Mouse (Mus musculus): ENCODE measurements around the gene Kcnk7. TPM values are rescaled to one million over a fixed set of nuclear protein-coding genes. Genes with fewer than 3 reads are reported as not detected.

Kcnk7 gene
- polyA plus RNA-seq, 1 experiment from 2014 or later = 0.45 TPM

- no peak for ATAC-seq (replicated peaks; ENCODE audit: low FRiP score, low TSS enrichment, low read depth)
- no peak for DNase-seq (ENCODE audit: low spot score)
- Histone ChIP-seq H3K4me2 (ENCODE audit: low read length) (no peak overlapping the region), H3K27ac (ENCODE audit: low read depth) (no peak overlapping the region), H3K9me3 (ENCODE audit: control insufficient read depth, low read length) (no peaks in the 10 kb centered on the region), H3K9ac (ENCODE audit: low read length) (no peak overlapping the region), H3K4me3 (ENCODE audit: low read depth, low read length) (no peak overlapping the region), H3K4me1 (replicated peaks; ENCODE audit: control insufficient read depth, insufficient read depth, low read length) (peaks cover 16% of the 10 kb centered on the region), H3K27me3 (replicated peaks; ENCODE audit: control insufficient read depth, insufficient read depth, low read length) (0 out of 2 replicates have a peak, but pooled peaks cover 4% of the 10 kb centered on the region), H3K36me3 (ENCODE audit: control insufficient read depth, insufficient read depth, low read length) (no peaks in the 10 kb centered on the region; the same call in 1 of the 2 replicates)
- whole genome bisulfite sequencing = 80% methylated on average over 9 of the region's 9 CpGs
These were observed 30.2 kb downstream of the Kcnk7 start for GRCm38 (mm10) chr19:5734325-5734724.

DNA sequence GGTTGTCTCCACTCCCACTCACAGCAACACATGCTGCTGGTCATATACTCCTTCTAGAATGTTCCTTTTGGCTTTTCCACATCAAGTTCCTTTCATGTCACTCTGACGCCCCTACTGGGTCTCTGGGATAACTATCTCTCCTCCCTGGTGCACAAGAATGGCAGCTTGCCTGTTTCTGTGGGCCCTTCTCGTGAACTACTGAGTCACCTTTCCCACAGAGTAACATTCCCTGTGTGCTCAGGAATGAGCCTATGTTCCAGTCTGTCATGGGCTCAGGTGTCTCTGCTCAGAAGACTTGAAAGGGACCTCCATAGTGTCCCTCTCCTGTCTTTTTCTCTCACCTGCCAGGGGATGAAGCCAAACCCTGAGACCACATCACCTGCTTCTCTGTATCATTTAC lies 35.3 kb downstream of the Kcnk7 start:
- Histone ChIP-seq H3K27ac (ENCODE audit: low read depth) (no peak overlapping the region), H3K4me2 (ENCODE audit: low read length) (no peak overlapping the region), H3K4me1 (replicated peaks; ENCODE audit: control insufficient read depth, insufficient read depth, low read length) (peaks cover 18% of the 10 kb centered on the region), H3K9me3 (ENCODE audit: control insufficient read depth, low read length) (no peaks in the 10 kb centered on the region), H3K36me3 (ENCODE audit: control insufficient read depth, insufficient read depth, low read length) (no peaks in the 10 kb centered on the region), H3K4me3 (ENCODE audit: low read depth, low read length) (no peak overlapping the region), H3K27me3 (replicated peaks; ENCODE audit: control insufficient read depth, insufficient read depth, low read length) (0 out of 2 replicates have a peak, but pooled peaks cover 4% of the 10 kb centered on the region), H3K9ac (ENCODE audit: low read length) (no peak overlapping the region)
- no peak for ATAC-seq (replicated peaks; ENCODE audit: low FRiP score, low TSS enrichment, low read depth)
- WGBS = 66% methylated on average over 2 of the region's 2 CpGs
- DNase-seq (ENCODE audit: low spot score) = no peak

DNA sequence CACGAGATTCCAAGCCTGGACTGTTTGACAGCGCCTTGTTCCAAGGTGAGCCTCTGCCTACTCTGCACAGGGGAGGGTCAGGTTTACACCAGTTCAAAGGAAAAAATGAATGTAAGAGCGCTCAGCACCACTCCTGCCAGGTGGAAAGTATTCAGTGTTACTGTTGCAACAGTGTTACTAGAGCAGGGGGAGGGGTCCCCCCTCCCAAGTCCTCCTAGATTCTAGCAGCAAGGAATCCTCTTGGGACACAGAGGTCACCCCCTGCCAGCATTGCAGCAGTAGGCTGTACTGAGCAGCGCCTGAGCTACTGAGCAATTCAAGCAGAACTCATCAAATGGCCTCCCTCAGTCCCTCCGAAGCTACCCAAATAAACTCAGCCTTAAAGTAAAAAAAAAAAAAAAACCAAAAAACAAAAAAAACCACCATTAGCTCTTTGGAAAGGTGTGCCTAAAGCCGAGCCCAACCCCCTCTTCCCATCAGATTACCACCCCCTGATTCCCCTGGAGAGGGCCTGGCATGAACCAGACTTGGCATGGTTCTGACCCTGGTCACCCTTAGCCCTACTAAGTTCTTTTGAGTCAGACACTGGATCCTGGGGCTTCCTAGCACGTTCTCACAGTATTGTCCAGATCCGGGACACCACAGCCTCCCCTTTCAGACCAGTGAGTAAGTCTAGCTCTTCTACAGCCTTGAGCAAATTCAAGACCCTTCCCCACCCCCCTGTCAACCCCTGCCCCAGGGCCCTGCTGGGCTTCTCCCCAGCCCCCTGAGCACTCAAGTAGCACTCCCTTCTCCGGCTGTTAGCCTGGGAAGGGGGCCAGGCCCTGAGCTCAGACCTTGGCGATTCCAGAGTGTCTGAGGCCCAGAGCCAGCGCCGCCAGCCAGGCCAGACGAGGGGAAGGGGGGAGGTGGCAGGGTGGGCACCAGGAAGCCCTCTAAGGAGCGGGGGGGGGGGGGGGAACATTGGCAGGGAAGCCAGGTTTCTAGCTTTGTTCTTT lies 36.5 kb downstream of the Kcnk7 start, which contains the start of gene Ltbp3:
Ltbp3 (plus strand) TSS at position 585 of the 998 bp plus-strand sequence.
- no peaks in the 10 kb centered on the region for H3K9me3 ChIP-seq (ENCODE audit: control insufficient read depth, low read length)
- no peak for DNase-seq (ENCODE audit: low spot score)
- H3K9ac ChIP-seq (ENCODE audit: low read length) = peak within 1 kb of the TSS; percentile 83
- peaks cover 20% of the 10 kb centered on the region for H3K4me1 ChIP-seq (replicated peaks; ENCODE audit: control insufficient read depth, insufficient read depth, low read length)
- 0 out of 2 replicates have a peak, but pooled peaks cover 4% of the 10 kb centered on the region for H3K27me3 ChIP-seq (replicated peaks; ENCODE audit: control insufficient read depth, insufficient read depth, low read length)
- WGBS = 34% methylated on average over 13 of the region's 14 CpGs
- H3K4me3 ChIP-seq (ENCODE audit: low read depth, low read length) = peak within 1 kb of the TSS; percentile 74
- H3K4me2 ChIP-seq (ENCODE audit: low read length) = peak within 1 kb of the TSS; percentile 89
- H3K27ac ChIP-seq (ENCODE audit: low read depth) = peak within 1 kb of the TSS; percentile 85
- ATAC-seq (replicated peaks; ENCODE audit: low FRiP score, low TSS enrichment, low read depth) = no peak
- no peaks in the 10 kb centered on the region for H3K36me3 ChIP-seq (ENCODE audit: control insufficient read depth, insufficient read depth, low read length)

- Histone ChIP-seq H3K27me3 (replicated peaks; ENCODE audit: control insufficient read depth, insufficient read depth, low read length) (no peaks in the 10 kb centered on the region), H3K4me2 (ENCODE audit: low read length) (peak overlapping the region; percentile 89), H3K4me1 (replicated peaks; ENCODE audit: control insufficient read depth, insufficient read depth, low read length) (peaks cover 28% of the 10 kb centered on the region), H3K9me3 (ENCODE audit: control insufficient read depth, low read length) (no peaks in the 10 kb centered on the region), H3K9ac (ENCODE audit: low read length) (peak overlapping the region; percentile 83), H3K27ac (ENCODE audit: low read depth) (peak overlapping the region; percentile 85), H3K4me3 (ENCODE audit: low read depth, low read length) (peak overlapping the region; percentile 74), H3K36me3 (ENCODE audit: control insufficient read depth, insufficient read depth, low read length) (no peaks in the 10 kb centered on the region)
- ATAC-seq (replicated peaks; ENCODE audit: low FRiP score, low TSS enrichment, low read depth) (peak; percentile 45), DNase-seq (ENCODE audit: low spot score) (peak; percentile 89)
- WGBS = 2% methylated on average over 53 of the region's 55 CpGs
These were observed 37.6 kb downstream of the Kcnk7 start for GRCm38 (mm10) chr19:5741641-5742240.

DNA sequence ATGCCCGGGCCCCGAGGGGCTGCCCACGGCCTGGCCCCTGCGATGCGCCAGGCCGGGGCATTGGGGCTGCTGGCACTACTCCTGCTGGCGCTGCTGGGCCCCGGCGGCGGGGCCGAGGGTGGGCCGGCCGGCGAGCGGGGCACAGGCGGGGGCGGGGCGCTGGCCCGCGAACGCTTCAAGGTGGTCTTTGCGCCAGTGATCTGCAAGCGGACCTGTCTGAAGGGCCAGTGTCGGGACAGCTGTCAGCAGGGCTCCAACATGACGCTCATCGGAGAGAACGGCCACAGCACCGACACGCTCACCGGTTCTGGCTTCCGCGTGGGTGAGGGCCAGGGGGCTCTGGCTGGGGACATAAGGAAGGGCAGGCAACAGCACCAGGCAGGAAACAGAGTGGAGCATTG lies 38.1 kb downstream of the Kcnk7 start:
- WGBS = 3% methylated on average over 30 of the region's 32 CpGs
- H3K4me2 ChIP-seq (ENCODE audit: low read length) = peak overlapping the region; percentile 89
- H3K36me3 ChIP-seq (ENCODE audit: control insufficient read depth, insufficient read depth, low read length) = no peaks in the 10 kb centered on the region
- H3K9ac ChIP-seq (ENCODE audit: low read length) = peak overlapping the region; percentile 83
- ATAC-seq (replicated peaks; ENCODE audit: low FRiP score, low TSS enrichment, low read depth) (0 out of 2 replicates have a peak, but pooled peaks have one; percentile 7), DNase-seq (ENCODE audit: low spot score) (peak; percentile 83)
- H3K4me1 ChIP-seq (replicated peaks; ENCODE audit: control insufficient read depth, insufficient read depth, low read length) = peaks cover 28% of the 10 kb centered on the region
- H3K27me3 ChIP-seq (replicated peaks; ENCODE audit: control insufficient read depth, insufficient read depth, low read length) = no peaks in the 10 kb centered on the region
- H3K4me3 ChIP-seq (ENCODE audit: low read depth, low read length) = peak overlapping the region; percentile 74
- no peaks in the 10 kb centered on the region for H3K9me3 ChIP-seq (ENCODE audit: control insufficient read depth, low read length)
- H3K27ac ChIP-seq (ENCODE audit: low read depth) = peak overlapping the region; percentile 85

DNA sequence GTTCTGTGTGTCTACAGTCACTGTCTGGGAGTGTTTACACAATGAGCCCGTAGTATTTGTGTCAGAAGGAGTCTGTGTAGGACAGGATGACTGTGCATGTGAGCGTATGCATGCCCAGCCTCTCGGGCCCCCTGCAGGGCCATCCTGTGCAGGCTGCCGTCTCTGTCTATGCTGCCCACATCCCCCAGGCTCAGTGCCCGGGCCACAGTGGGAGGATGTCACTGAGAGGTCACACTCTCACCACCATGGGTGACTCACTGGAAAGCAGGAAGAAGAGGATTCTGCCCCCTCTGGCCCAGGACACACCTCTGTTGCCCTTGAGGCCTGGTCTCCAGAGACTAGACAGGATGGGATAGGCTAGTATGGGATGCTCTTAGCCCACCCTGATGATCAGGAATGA lies 39.4 kb downstream of the Kcnk7 start:
- H3K27me3 ChIP-seq (replicated peaks; ENCODE audit: control insufficient read depth, insufficient read depth, low read length) = no peaks in the 10 kb centered on the region
- no peak overlapping the region for H3K27ac ChIP-seq (ENCODE audit: low read depth)
- no peaks in the 10 kb centered on the region for H3K9me3 ChIP-seq (ENCODE audit: control insufficient read depth, low read length)
- H3K4me3 ChIP-seq (ENCODE audit: low read depth, low read length) = no peak overlapping the region
- no peak for DNase-seq (ENCODE audit: low spot score)
- ATAC-seq (replicated peaks; ENCODE audit: low FRiP score, low TSS enrichment, low read depth) = no peak
- no peak overlapping the region for H3K9ac ChIP-seq (ENCODE audit: low read length)
- H3K4me1 ChIP-seq (replicated peaks; ENCODE audit: control insufficient read depth, insufficient read depth, low read length) = peaks cover 28% of the 10 kb centered on the region
- H3K36me3 ChIP-seq (ENCODE audit: control insufficient read depth, insufficient read depth, low read length) = no peaks in the 10 kb centered on the region
- H3K4me2 ChIP-seq (ENCODE audit: low read length) = peak overlapping the region; percentile 89
- WGBS = 44% methylated on average over 5 of the region's 5 CpGs

GRCm38 (mm10) chr19:5745756-5746710 lies 41.9 kb downstream of the Kcnk7 start:
- H3K9ac ChIP-seq (ENCODE audit: low read length) = no peak overlapping the region

More at GRCm38 (mm10) chr19:5745756-5746710, 41.9 kb downstream of the Kcnk7 start:
- peak overlapping the region; percentile 55 for H3K4me2 ChIP-seq (ENCODE audit: low read length)
- ATAC-seq (replicated peaks; ENCODE audit: low FRiP score, low TSS enrichment, low read depth) (0 out of 2 replicates have a peak, but pooled peaks have one; percentile 31), DNase-seq (ENCODE audit: low spot score) (no peak)
- H3K4me1 ChIP-seq (replicated peaks; ENCODE audit: control insufficient read depth, insufficient read depth, low read length) = peaks cover 23% of the 10 kb centered on the region
- H3K9me3 ChIP-seq (ENCODE audit: control insufficient read depth, low read length) = no peaks in the 10 kb centered on the region
- H3K36me3 ChIP-seq (ENCODE audit: control insufficient read depth, insufficient read depth, low read length) = no peaks in the 10 kb centered on the region
- 6% methylated on average over 36 of the region's 36 CpGs for WGBS
- peak overlapping the region; percentile 14; the same call in 1 of the 2 replicates for H3K4me3 ChIP-seq (ENCODE audit: low read depth, low read length)
- H3K27me3 ChIP-seq (replicated peaks; ENCODE audit: control insufficient read depth, insufficient read depth, low read length) = peaks cover 16% of the 10 kb centered on the region
- H3K27ac ChIP-seq (ENCODE audit: low read depth) = no peak overlapping the region

All from intestine, embryonic 14.5 days (tissue).